Mouse (Mus musculus) midbrain, embryonic 12.5 days (tissue): ENCODE data around the gene Sstr3. TPM values are rescaled to one million over a fixed set of nuclear protein-coding genes. Genes with fewer than 3 reads are reported as not detected.

Source experiments
- ATAC-seq: fragments of 200-750 bp; cut with Nextera tagmentation; 2 replicates; pipeline ENCODE4 v1.8.0; 2017; ENCODE audit warnings: low read depth, moderate TSS enrichment, moderate library complexity; ENCODE audit not compliant: low FRiP score
- H3K27ac ChIP-seq: fragments of 300-500 bp; sonication (generic); replicated peaks from 2 replicates; pipeline ENCODE4 v1.5.1; 2016; ENCODE audit warnings: mild to moderate bottlenecking
- H3K27me3 ChIP-seq: fragments of 300-500 bp; sonication (generic); 2 replicates; pipeline ENCODE4 v1.6.1; 2016; ENCODE audit warnings: mild to moderate bottlenecking
- H3K36me3 ChIP-seq: fragments of 300-500 bp; sonication (generic); 2 replicates; pipeline ENCODE4 v1.6.1; 2016
- H3K4me1 ChIP-seq: fragments of 300-500 bp; sonication (generic); 2 replicates; pipeline ENCODE4 v1.6.1; 2016
- H3K4me2 ChIP-seq: fragments of 300-500 bp; sonication (generic); replicated peaks from 2 replicates; pipeline ENCODE4 v1.6.1; 2016; ENCODE audit warnings: mild to moderate bottlenecking, moderate library complexity
- H3K4me3 ChIP-seq: fragments of 300-500 bp; sonication (generic); 2 replicates; pipeline ENCODE4 v1.5.1; 2016; ENCODE audit warnings: mild to moderate bottlenecking
- H3K9ac ChIP-seq: fragments of 300-500 bp; sonication (generic); replicated peaks from 2 replicates; pipeline ENCODE4 v1.6.1; 2016; ENCODE audit warnings: mild to moderate bottlenecking, moderate library complexity
- H3K9me3 ChIP-seq: fragments of 300-500 bp; sonication (generic); 2 replicates; pipeline ENCODE4 v1.6.1; 2016; ENCODE audit warnings: mild to moderate bottlenecking
- WGBS: fragments of 180-500 bp; shearing (Covaris S2); methylation state at CpG from one replicate; pipeline ENCODE4 v1.1.7; 2016; 5-methylcytosine and 5-hydroxymethylcytosine counted together
- polyA plus RNA-seq: library from polyadenylated mRNA; unstranded; fragments of >200 nt; fragmentation: Nextera tagmentation; extraction: Ambion mirVana; gene quantifications from 2 replicates; pipeline ENCODE4 v1.2.1, GENCODE M21; 2016

Sstr3 gene
- polyA plus RNA-seq, 1 experiment from 2014 or later: 0.05 TPM

DNA sequence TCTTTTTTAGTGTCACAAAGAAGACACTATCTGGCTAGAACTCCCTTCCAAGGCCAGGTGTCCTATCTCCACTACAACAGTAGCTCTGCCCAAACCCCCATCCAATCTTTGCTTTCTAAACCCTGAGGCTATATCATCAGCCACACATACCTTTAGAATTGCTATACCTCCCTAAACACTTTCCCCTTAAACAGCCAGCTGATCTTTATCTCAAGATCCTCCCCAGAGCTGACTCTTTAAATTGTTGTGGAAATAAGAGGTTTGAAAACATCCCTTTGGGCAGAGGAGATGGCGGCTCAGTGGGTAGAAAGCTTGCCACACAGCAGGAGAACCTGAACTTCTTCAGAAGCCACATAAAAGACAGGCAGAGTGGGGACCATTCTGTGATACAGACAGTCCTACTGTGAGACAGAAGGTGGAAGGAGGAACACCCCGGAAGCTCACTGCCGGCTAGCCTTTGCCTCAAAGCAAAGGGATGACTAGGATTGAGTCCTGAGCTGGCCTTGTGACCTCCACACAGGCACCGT, 31.9 kb upstream of the Sstr3 start:
- Histone ChIP-seq H3K36me3 (no peaks in the 10 kb centered on the region), H3K4me1 (peaks cover 21% of the 10 kb centered on the region), H3K4me2 (no peak overlapping the region), H3K27ac (no peak overlapping the region), H3K9ac (no peak overlapping the region), H3K4me3 (no peak overlapping the region), H3K27me3 (peaks cover 7% of the 10 kb centered on the region), H3K9me3 (no peaks in the 10 kb centered on the region)
- 63% methylated on average over 4 of the region's 4 CpGs for WGBS
- no peak for ATAC-seq

DNA sequence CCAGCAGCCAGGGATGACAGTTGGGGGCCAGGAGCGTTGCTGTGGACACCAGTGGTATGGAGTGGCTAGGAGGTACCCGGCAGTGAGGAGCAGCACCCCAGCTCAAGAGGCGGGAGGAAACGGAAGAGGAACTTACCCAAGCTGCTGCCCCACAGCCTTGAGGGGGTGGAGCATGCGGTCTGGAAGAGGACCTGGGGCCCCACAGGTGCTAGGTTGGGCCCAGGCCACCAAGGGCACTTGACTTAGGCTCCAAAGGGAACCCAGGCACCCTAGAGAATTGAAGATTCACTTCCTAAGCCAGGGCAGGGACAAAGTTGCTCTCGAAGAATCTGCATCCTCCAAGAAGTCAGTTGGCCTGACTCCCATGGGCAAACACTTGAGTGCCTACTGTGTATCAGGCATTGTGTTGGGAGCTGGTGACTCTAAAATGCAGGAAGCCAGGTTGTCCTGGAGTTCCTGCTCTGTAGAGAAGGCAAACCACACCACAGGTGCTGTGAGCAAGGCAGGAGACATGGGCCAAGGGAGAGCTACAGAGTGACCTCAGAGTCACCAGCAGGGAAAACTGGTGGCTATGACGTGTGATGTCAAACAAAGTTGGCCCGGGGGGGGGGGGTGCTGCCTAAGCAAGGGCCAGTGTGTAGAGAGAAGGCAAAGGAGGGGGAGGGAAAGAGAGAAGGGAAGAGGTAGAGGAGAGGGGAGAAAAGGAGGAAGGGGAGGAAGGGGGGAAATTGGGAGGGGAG, 28.3 kb upstream of the Sstr3 start, which contains the start of gene Rac2:
TSS of gene Rac2 (minus strand) at position 126 of the 740 bp plus-strand sequence.
- Histone ChIP-seq H3K27me3 (peaks cover 4% of the 10 kb centered on the region), H3K36me3 (no peaks in the 10 kb centered on the region), H3K4me1 (no peaks in the 10 kb centered on the region), H3K9ac (no peak within 1 kb of the TSS), H3K4me3 (no peak within 1 kb of the TSS), H3K4me2 (no peak within 1 kb of the TSS), H3K9me3 (no peaks in the 10 kb centered on the region), H3K27ac (no peak within 1 kb of the TSS)
- WGBS: 83% methylated on average over 8 of the region's 8 CpGs
- no peak for ATAC-seq

DNA sequence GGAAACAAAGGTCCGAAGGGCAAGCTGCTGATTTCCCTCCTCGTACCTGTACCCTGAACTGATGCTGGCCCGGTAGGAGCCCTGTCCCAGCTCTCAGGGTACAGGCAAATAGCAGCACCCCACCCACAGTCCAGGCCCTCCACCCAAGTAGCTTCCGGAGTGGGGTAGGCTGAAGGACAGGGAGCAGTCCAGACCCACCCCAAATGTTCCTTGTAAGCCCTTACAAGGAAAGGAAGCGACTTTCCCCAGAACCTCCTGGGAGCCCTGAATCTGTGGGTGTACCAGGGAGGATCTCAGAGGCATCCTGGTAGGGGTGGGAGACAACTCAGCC, 27.8 kb upstream of the Sstr3 start:
- Histone ChIP-seq H3K27ac (no peak overlapping the region), H3K4me3 (no peak overlapping the region), H3K9me3 (no peaks in the 10 kb centered on the region), H3K4me1 (no peaks in the 10 kb centered on the region), H3K9ac (no peak overlapping the region), H3K36me3 (no peaks in the 10 kb centered on the region), H3K4me2 (no peak overlapping the region), H3K27me3 (no peaks in the 10 kb centered on the region)
- 91% methylated on average over 5 of the region's 5 CpGs for WGBS
- ATAC-seq: no peak

DNA sequence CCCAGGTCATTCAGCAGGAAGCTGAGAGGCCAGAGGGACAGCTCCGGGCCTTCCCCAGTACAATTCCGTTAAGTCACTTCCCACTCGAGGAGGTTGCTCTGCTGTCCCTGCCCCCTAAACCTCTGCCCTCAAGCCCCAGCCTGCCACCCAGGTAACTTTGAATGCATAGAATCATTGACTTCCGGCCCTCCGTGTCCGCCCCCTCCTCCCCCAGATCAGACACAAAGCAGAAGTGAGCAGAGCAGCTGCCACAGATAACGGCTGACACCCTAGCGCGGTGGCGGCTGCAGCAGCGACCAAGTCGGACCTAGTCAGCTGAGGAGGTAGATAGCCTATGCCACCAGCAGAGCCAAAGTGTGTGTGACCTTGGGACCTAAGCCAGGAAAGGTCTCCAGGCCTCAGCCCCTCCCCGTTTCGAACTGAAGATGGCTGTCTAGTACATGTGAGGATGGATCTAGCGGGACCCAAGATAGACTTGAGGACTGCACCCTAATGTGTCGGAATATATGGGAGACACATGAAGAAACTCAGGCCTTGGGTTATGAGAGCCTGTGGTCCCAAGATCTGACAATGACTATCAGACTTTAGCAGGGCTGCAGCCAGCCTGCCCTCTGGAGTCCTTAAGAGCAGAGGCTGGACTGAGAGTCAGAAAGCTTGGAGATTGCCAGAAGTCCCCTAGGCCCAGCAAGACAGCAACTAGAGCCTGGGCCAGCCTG, 27.2 kb upstream of the Sstr3 start:
- ATAC-seq: no peak
- WGBS: 75% methylated on average over 16 of the region's 16 CpGs
- H3K27me3 ChIP-seq: no peaks in the 10 kb centered on the region; the same call in 1 of the 2 replicates
- no peaks in the 10 kb centered on the region for H3K9me3 ChIP-seq
- no peaks in the 10 kb centered on the region for H3K36me3 ChIP-seq
- no peak overlapping the region for H3K4me2 ChIP-seq
- no peaks in the 10 kb centered on the region for H3K4me1 ChIP-seq
- no peak overlapping the region for H3K4me3 ChIP-seq
- H3K9ac ChIP-seq: no peak overlapping the region
- no peak overlapping the region for H3K27ac ChIP-seq

DNA sequence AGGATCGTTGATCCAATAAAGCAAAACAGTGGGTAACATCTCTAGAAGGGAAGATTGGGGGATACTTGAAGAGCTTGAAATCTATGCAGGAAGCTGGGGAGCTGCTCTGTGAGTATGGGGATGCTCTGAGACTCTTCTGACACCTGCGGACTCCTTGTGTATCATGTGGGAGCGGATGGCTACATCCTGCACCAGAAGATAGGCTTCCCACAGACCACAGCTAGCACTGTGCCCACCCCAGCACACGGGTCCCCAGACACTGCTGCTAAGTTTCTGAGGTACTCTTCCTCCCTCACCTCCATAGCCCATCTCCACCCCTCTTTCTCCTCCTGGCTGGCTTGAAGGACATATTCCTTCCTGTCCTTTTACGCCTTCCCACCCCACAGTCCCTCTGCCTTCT, 25.7 kb upstream of the Sstr3 start:
- no peak overlapping the region for H3K9ac ChIP-seq
- no peak overlapping the region for H3K4me2 ChIP-seq
- H3K4me3 ChIP-seq: no peak overlapping the region
- no peak overlapping the region for H3K27ac ChIP-seq
- H3K27me3 ChIP-seq: no peaks in the 10 kb centered on the region; the same call in 1 of the 2 replicates
- 92% methylated on average over 5 of the region's 5 CpGs for WGBS
- H3K9me3 ChIP-seq: no peaks in the 10 kb centered on the region
- no peaks in the 10 kb centered on the region for H3K4me1 ChIP-seq
- no peaks in the 10 kb centered on the region for H3K36me3 ChIP-seq
- no peak for ATAC-seq

DNA sequence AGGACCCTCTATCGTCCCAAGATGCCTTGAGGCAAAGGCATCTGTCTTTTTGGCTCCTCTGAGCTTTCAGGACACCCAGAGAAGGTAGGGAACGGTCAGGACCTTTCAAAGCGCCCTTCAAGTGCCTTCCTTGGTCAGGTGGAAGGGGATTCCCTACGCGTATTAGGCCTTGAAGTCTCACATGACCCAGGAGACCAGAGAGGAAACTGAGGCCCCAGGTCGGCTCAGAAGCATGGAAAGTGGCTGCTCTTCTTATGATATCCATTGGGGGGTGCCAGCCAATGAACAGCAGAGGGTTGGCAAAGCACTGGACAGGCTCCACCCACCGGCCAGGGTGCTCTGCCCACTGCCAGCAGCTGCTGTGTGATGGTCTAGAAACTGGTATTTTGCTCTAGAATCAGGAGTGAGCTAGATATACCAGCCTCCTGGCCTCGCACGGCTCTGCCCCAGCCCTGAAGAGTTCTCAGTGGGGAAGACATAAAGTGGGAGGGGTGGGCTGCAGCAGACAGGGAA, 23.2 kb upstream of the Sstr3 start:
- 70% methylated on average over 9 of the region's 9 CpGs for WGBS
- no peak for ATAC-seq
- Histone ChIP-seq H3K36me3 (no peaks in the 10 kb centered on the region), H3K4me3 (no peak overlapping the region), H3K27ac (no peak overlapping the region), H3K4me2 (no peak overlapping the region), H3K9ac (no peak overlapping the region), H3K27me3 (no peaks in the 10 kb centered on the region; the same call in 1 of the 2 replicates), H3K9me3 (no peaks in the 10 kb centered on the region), H3K4me1 (no peaks in the 10 kb centered on the region)

DNA sequence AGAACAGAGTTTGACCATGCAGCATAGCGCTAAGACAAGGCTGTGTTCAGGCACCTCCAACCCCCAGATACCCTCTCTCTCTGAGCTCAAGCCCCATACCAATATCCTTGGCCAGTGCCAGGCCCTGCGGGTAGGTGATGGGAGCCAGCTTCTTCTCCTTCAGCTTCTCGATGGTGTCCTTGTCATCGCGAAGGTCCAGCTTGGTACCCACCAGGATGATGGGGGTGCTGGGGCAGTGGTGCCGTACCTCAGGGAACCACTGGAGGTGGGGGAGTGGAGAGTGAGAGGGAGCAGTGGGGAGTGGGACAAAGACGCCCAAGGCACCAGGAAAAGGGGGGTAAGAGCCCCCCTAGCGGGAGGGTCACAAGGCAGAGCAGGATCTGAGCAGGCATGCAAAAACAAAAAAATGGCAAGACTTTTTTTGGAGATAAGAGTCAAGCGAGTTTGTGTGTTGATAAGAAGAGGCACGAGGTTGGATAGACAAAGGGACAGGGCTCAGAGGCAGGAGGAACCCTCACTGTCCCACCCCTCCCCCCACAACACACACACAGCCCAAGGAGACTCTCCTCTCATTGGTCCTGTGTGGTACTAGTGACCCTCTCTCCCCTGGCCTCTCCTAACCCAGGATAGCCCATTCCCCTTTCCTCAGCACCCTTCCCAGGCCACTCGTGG, 20.4 kb upstream of the Sstr3 start:
- no peak overlapping the region for H3K4me3 ChIP-seq
- H3K27ac ChIP-seq: no peak overlapping the region
- no peak overlapping the region for H3K4me2 ChIP-seq
- H3K27me3 ChIP-seq: no peaks in the 10 kb centered on the region; the same call in 1 of the 2 replicates
- ATAC-seq: no peak
- H3K36me3 ChIP-seq: no peaks in the 10 kb centered on the region
- WGBS: 72% methylated on average over 11 of the region's 11 CpGs
- no peaks in the 10 kb centered on the region for H3K9me3 ChIP-seq
- no peak overlapping the region for H3K9ac ChIP-seq
- no peaks in the 10 kb centered on the region for H3K4me1 ChIP-seq

DNA sequence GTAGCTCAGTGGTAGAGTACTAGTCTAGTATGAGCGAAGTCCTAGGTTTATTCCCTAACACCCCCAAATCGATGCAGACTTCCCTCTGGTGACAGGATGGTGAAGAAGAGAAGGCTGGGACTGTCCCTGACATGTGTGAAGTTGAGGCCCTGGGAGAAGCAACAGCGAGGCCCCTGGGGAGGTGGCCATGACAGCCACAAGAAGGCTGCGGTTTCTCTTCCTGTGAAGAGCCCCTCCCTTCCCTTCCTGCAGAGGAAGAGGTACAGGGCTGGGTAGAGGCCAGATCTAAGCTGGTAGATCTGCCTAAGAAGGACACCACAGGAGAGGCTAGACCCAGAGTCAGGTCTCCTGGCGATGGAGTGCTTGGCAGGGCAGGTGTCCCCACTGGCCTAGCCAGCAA, 19.5 kb upstream of the Sstr3 start:
- 83% methylated on average over 5 of the region's 5 CpGs for WGBS
- no peak for ATAC-seq
- Histone ChIP-seq H3K4me1 (no peaks in the 10 kb centered on the region), H3K4me2 (no peak overlapping the region), H3K36me3 (no peaks in the 10 kb centered on the region), H3K9ac (no peak overlapping the region), H3K27ac (no peak overlapping the region), H3K4me3 (no peak overlapping the region), H3K27me3 (no peaks in the 10 kb centered on the region; the same call in 1 of the 2 replicates), H3K9me3 (no peaks in the 10 kb centered on the region)

DNA sequence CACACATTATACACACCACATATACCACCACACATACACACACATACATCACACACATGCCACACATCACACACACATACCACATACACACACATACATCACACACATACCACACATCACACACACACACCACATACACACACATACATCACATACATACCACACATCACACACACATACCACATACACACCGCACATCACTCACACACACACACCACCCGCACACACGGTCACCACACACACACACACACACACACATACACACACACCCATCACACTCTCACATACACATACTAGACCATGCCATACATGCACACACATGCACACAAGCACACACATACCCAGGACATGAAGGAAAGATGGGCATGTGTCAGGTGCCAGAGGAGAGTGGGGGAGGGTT, 18.9 kb upstream of the Sstr3 start:
- no peaks in the 10 kb centered on the region for H3K9me3 ChIP-seq
- H3K4me3 ChIP-seq: no peak overlapping the region
- no peaks in the 10 kb centered on the region for H3K4me1 ChIP-seq
- H3K4me2 ChIP-seq: no peak overlapping the region
- H3K9ac ChIP-seq: no peak overlapping the region
- no peaks in the 10 kb centered on the region for H3K36me3 ChIP-seq
- ATAC-seq: no peak
- no peaks in the 10 kb centered on the region; the same call in 1 of the 2 replicates for H3K27me3 ChIP-seq
- H3K27ac ChIP-seq: no peak overlapping the region
- 92% methylated on average over 3 of the region's 3 CpGs for WGBS

DNA sequence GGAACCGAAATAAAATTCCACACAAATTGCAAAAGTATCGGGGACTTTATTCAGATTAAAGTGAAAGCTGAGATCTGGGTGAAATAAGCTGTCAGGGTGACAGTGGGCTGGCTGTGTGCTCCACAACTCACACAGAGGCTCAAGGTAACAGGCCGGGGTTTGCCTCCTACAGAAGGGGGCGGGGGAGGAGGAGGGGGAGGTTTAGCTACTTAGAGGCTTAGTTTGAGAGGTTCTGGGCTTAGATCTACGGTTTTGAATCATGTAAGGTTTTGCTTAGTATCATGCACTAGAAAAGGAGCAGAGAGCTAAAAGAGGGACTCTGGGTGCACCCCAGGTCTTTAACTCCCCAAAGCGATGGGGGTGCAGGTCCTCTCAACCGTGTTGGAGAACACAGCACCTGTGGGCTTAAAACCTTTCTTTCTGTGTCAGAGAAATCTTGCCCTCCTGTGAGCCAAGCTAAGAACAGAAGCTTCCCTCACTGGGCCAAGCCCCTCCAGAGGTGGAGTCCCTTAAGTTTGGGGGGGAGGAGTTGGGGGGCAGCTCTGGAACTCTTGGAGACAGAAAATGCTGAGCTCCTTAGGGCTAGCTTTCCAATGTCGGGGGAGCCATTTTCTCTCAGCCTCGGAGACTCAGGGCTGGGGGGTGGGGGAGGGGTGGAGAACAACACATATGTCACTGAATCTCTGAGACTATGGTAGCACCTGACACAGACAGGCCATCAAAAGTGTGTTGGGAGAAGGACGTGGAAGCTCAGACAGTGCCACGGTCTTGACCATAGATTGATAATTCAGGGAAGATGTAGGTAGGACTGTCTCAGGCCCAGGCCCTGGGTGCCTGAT, 14.9 kb upstream of the Sstr3 start:
- Histone ChIP-seq H3K27ac (no peak overlapping the region), H3K27me3 (no peaks in the 10 kb centered on the region), H3K4me1 (no peaks in the 10 kb centered on the region), H3K9me3 (no peaks in the 10 kb centered on the region), H3K4me2 (no peak overlapping the region), H3K36me3 (no peaks in the 10 kb centered on the region), H3K9ac (no peak overlapping the region), H3K4me3 (no peak overlapping the region)
- WGBS: 55% methylated on average over 11 of the region's 11 CpGs
- ATAC-seq: no peak

DNA sequence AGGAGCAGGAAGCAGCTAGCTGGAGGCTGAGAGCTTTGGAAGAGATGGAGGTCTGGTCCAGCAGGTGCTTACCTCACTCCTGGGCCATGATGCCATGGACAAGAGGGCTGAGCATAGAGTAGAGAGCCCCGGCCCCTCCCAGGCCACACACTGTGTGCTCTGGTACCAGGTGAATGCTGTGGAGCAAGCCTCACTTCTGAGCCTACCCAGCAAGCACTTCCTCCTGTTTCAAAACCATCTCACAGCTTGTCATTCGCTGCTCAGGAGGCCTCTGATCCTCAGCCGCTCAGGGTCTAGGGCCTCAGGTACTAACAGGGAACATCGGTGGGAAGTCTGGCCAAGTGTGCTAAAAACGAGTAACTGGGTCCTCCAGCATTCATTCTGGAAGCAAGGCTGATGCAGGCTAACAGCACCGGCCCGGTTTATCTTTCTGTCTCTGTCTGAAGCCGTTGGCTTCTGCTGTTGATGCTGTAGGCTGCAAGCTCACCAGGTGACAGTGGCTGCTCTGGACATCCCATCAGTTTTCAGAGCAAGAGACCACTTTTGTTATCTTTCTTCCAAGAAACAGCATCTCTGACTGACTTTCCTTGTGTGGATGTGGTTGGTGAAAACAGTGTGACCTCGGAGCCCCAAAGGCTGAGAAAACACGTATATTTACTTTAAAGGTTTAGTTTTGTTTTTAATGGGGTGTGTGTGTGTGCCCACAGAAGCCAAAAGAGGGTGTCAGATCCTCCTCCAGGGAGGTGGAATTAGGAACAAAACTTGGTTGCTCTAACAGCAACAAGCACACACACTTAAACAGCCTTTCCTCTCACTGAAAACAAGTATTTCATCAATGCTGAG, 13.4 kb upstream of the Sstr3 start:
- Histone ChIP-seq H3K27ac (no peak overlapping the region), H3K9ac (no peak overlapping the region), H3K36me3 (no peaks in the 10 kb centered on the region), H3K4me3 (no peak overlapping the region), H3K4me2 (no peak overlapping the region), H3K27me3 (no peaks in the 10 kb centered on the region), H3K4me1 (no peaks in the 10 kb centered on the region), H3K9me3 (0 out of 2 replicates have a peak, but pooled peaks cover 3% of the 10 kb centered on the region)
- no peak for ATAC-seq
- 76% methylated on average over 10 of the region's 10 CpGs for WGBS
